Mouse (Mus musculus): ENCODE results near the gene Ugt2a3. TPM values are rescaled to one million over a fixed set of nuclear protein-coding genes. Genes with fewer than 3 reads are reported as not detected.
"Not testable (repeated sequence)": the region's sequence is repeated elsewhere in the genome, so short reads cannot be mapped to it uniquely, and the experiment has no call there.

Ugt2a3 gene
- total and polyA plus RNA-seq, 3 experiments: not detected

DNA sequence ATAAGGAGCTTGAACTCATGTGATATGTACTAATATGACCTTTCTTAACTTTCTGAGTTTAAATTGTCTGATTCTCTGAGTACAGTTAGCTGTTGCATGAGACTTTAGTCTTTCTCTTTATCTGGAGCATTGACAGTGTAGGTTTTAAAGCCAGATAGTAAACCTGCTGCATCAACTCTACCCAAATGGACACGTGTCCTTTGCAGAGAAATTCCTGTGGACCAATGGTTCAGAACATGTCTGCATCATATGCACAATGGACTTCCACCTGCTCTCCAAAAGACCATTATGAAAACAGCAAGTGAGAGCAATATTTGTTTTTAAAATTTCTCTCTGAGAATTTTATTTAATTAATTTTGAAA is 36.5 kb upstream of the Ugt2a3 start:
- TF ChIP-seq MAZ (IDR thresholded peaks at IDR 0.05; ENCODE audit: low read depth, low read length): no peak
- dilution Hi-C loops (cut with MboI; ENCODE audit: extremely low pct_ligation_motif_present, extremely low pct_unique_long_range_greater_than_20kb, low sequenced_read_pairs) (no loop called here), in situ Hi-C loops (cut with MboI; ENCODE audit: low pct_ligation_motif_present, low pct_unique_long_range_greater_than_20kb, low sequenced_read_pairs) (no loop called here)
- Histone ChIP-seq H3K27ac (ENCODE audit: insufficient read depth, low read depth) (no peak overlapping the region), H3K4me2 (ENCODE audit: insufficient read depth, low read depth, poor library complexity, severe bottlenecking) (no peak overlapping the region), H3K9me3 (replicated peaks; ENCODE audit: low read length) (no peaks in the 10 kb centered on the region), H3K27me3 (replicated peaks) (no peaks in the 10 kb centered on the region), H3K4me3 (replicated peaks in 1 of 3; ENCODE audit: low read depth in 2 of 3, low read length in 2 of 3, poor library complexity in 1 of 3) (no peak overlapping the region), H3K79me2 (replicated peaks; ENCODE audit: control insufficient read depth, extremely low read depth, insufficient read depth, poor library complexity, severe bottlenecking) (no peaks in the 10 kb centered on the region), H3K9ac (ENCODE audit: insufficient read depth, low read depth) (no peak overlapping the region), H3K36me3 (replicated peaks in 1 of 2; ENCODE audit: control insufficient read depth in 1 of 2, insufficient read depth in 1 of 2, low read length in 1 of 2) (no peaks in the 10 kb centered on the region), H3K4me1 (ENCODE audit: control insufficient read depth in 1 of 2, insufficient read depth in 2 of 2) (no peaks in the 10 kb centered on the region)
- no peak for DNase-seq (ENCODE audit: extremely low read depth)

DNA sequence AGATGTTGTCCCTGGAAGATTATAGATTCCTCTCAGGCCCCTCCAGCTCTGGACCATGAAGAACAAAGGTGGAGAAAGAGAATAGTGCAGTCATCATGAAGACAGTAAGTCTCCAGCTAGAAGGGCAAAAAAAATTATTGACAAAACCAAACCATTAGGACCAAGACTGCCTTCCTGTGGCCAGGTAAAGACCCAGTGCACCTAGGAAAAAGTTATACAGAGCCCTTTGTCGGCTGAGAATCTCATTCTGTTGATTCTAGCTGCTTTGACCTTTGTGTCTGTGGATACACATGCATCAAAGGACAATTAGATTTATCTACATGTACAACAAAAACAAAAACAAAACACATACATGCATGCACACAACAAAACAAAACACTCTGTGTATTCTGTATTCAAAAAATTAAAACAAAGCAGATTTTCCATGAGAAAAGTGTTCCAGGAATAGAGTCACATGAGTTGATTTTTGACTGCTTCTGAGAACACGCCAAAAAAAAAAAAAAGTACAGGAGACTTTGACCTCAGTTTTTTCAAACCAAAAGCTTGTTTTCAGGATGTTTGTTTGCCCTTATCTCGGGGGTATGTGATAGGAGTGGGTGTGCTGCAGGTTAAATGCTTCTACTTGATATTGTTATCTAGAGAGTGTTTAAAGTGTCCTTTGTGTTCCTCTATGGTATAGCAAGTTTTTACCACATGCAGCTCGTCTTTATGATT is 36.0 kb upstream of the Ugt2a3 start:
- H3K27ac ChIP-seq (ENCODE audit: insufficient read depth, low read depth); H3K79me2 ChIP-seq (replicated peaks; ENCODE audit: control insufficient read depth, extremely low read depth, insufficient read depth, poor library complexity, severe bottlenecking); H3K9ac ChIP-seq (ENCODE audit: insufficient read depth, low read depth); H3K4me2 ChIP-seq (ENCODE audit: insufficient read depth, low read depth, poor library complexity, severe bottlenecking); H3K4me3 ChIP-seq (replicated peaks in 1 of 3; ENCODE audit: low read depth in 2 of 3, low read length in 2 of 3, poor library complexity in 1 of 3); DNase-seq (ENCODE audit: extremely low read depth); H3K27me3 ChIP-seq (replicated peaks); in situ Hi-C loops (cut with MboI; ENCODE audit: low pct_ligation_motif_present, low pct_unique_long_range_greater_than_20kb, low sequenced_read_pairs); H3K4me1 ChIP-seq (ENCODE audit: control insufficient read depth in 1 of 2, insufficient read depth in 2 of 2); dilution Hi-C loops (cut with MboI; ENCODE audit: extremely low pct_ligation_motif_present, extremely low pct_unique_long_range_greater_than_20kb, low sequenced_read_pairs); H3K36me3 ChIP-seq (replicated peaks in 1 of 2; ENCODE audit: control insufficient read depth in 1 of 2, insufficient read depth in 1 of 2, low read length in 1 of 2); H3K9me3 ChIP-seq (replicated peaks; ENCODE audit: low read length): not testable (repeated sequence)

DNA sequence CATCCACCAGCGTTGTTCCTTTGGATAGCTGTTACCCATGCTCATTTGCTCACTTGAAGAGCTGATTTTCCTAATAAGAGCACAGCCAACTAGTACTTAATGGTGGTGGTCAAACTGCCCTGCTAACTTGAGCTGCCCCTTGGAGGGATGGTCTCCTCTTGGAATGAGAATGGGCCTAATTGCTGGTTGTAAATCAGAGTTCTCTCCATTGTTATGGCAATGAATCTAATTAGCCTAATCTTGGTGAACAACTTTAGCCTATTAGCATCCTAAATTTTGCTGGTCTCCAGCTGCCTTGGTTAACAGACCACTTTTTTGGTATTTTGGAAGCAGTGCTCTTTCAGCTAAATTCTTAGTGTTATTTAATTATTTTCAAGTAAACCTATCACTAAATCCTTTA is 13.4 kb upstream of the Ugt2a3 start:
- in situ Hi-C loops (cut with MboI; ENCODE audit: low pct_ligation_motif_present, low pct_unique_long_range_greater_than_20kb, low sequenced_read_pairs) (no loop called here), dilution Hi-C loops (cut with MboI; ENCODE audit: extremely low pct_ligation_motif_present, extremely low pct_unique_long_range_greater_than_20kb, low sequenced_read_pairs) (no loop called here)
- Histone ChIP-seq H3K4me3 (replicated peaks in 1 of 3; ENCODE audit: low read depth in 2 of 3, low read length in 2 of 3, poor library complexity in 1 of 3) (no peak overlapping the region), H3K4me1 (ENCODE audit: control insufficient read depth in 1 of 2, insufficient read depth in 2 of 2) (no peaks in the 10 kb centered on the region), H3K79me2 (replicated peaks; ENCODE audit: control insufficient read depth, extremely low read depth, insufficient read depth, poor library complexity, severe bottlenecking) (no peaks in the 10 kb centered on the region), H3K4me2 (ENCODE audit: insufficient read depth, low read depth, poor library complexity, severe bottlenecking) (no peak overlapping the region), H3K36me3 (replicated peaks in 1 of 2; ENCODE audit: control insufficient read depth in 1 of 2, insufficient read depth in 1 of 2, low read length in 1 of 2) (no peaks in the 10 kb centered on the region), H3K27ac (ENCODE audit: insufficient read depth, low read depth) (no peak overlapping the region), H3K9me3 (replicated peaks; ENCODE audit: low read length) (no peaks in the 10 kb centered on the region), H3K9ac (ENCODE audit: insufficient read depth, low read depth) (no peak overlapping the region), H3K27me3 (replicated peaks) (no peaks in the 10 kb centered on the region)
- DNase-seq (ENCODE audit: extremely low read depth): no peak
- TF ChIP-seq CHD2 (IDR thresholded peaks at IDR 0.05; ENCODE audit: low read length) (no peak), ZNF384 (IDR thresholded peaks at IDR 0.05; ENCODE audit: low read depth, low read length) (no peak), HCFC1 (IDR thresholded peaks at IDR 0.05; ENCODE audit: low read depth, low read length) (no peak), CHD1 (IDR thresholded peaks at IDR 0.05; ENCODE audit: low read depth, low read length) (no peak), GABPA (IDR thresholded peaks at IDR 0.05; ENCODE audit: insufficient replicate concordance, low read depth, low read length) (no peak), RCOR1 (conservative IDR thresholded peaks at IDR 0.05; ENCODE audit: low read depth, low read length) (no peak), SMC3 (IDR thresholded peaks at IDR 0.05; ENCODE audit: low read depth, low read length) (no peak), ETS1 (conservative IDR thresholded peaks at IDR 0.05; ENCODE audit: low read depth, low read length) (no peak), RAD21 (IDR thresholded peaks at IDR 0.05; ENCODE audit: low read depth, low read length) (no peak), MAZ (IDR thresholded peaks at IDR 0.05; ENCODE audit: low read depth, low read length) (no peak), MXI1 (IDR thresholded peaks at IDR 0.05; ENCODE audit: low read depth, low read length) (no peak), NELFE (IDR thresholded peaks at IDR 0.05; ENCODE audit: low read depth, low read length) (no peak), KAT2A (IDR thresholded peaks at IDR 0.05; ENCODE audit: insufficient replicate concordance, low read length) (no peak), PAX5 (IDR thresholded peaks at IDR 0.05; ENCODE audit: low read length) (no peak), NRF1 (IDR thresholded peaks at IDR 0.05; ENCODE audit: low read depth, low read length) (no peak), ZC3H11A (IDR thresholded peaks at IDR 0.05; ENCODE audit: low read depth, low read length) (no peak)

DNA sequence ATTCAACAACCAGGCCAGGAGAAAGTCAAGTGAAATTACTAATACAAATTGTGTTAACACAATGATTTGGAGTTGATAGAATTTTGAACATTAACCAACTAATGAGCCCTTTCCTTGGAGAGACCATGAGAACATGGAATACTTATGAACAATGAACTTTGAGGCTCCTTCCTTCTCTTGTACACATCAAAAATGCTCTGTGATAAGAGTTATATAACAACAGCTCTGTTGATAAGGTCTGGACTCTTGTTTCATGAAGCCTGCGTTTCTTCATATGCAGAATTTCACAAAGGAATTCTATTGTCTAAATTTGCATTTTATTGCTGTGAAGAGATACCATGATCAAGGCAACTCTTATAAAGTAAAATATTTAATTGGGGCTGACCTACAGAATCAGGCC is 12.2 kb upstream of the Ugt2a3 start:
- H3K27ac ChIP-seq (ENCODE audit: insufficient read depth, low read depth); H3K9ac ChIP-seq (ENCODE audit: insufficient read depth, low read depth); in situ Hi-C loops (cut with MboI; ENCODE audit: low pct_ligation_motif_present, low pct_unique_long_range_greater_than_20kb, low sequenced_read_pairs); DNase-seq (ENCODE audit: extremely low read depth); H3K4me2 ChIP-seq (ENCODE audit: insufficient read depth, low read depth, poor library complexity, severe bottlenecking); H3K4me3 ChIP-seq (replicated peaks in 1 of 3; ENCODE audit: low read depth in 2 of 3, low read length in 2 of 3, poor library complexity in 1 of 3); H3K79me2 ChIP-seq (replicated peaks; ENCODE audit: control insufficient read depth, extremely low read depth, insufficient read depth, poor library complexity, severe bottlenecking); H3K27me3 ChIP-seq (replicated peaks); dilution Hi-C loops (cut with MboI; ENCODE audit: extremely low pct_ligation_motif_present, extremely low pct_unique_long_range_greater_than_20kb, low sequenced_read_pairs); H3K4me1 ChIP-seq (ENCODE audit: control insufficient read depth in 1 of 2, insufficient read depth in 2 of 2); H3K9me3 ChIP-seq (replicated peaks; ENCODE audit: low read length); H3K36me3 ChIP-seq (replicated peaks in 1 of 2; ENCODE audit: control insufficient read depth in 1 of 2, insufficient read depth in 1 of 2, low read length in 1 of 2): not testable (repeated sequence)

All from CH12.LX (cell line).